Mouse (Mus musculus) heart, adult 2 months (tissue): ENCODE results near the gene Exoc3. TPM values are rescaled to one million over a fixed set of nuclear protein-coding genes. Genes with fewer than 3 reads are reported as not detected.
A peak's percentile ranks its signal among the peaks of the same experiment; 100 is the strongest.

Experiments
- DNase-seq, 2 experiments: peaks; one replicate each; pipeline ENCODE4 v3.0.0; 2021
- H3K27ac ChIP-seq: fragments of 200-600 bp; 2 replicates; pipeline ENCODE4 v1.8.1; 2022
- H3K27me3 ChIP-seq: fragments of 200-500 bp; 2 replicates; pipeline ENCODE4 v1.6.1; 2012; ENCODE audit warnings: mild to moderate bottlenecking, low read length, inconsistent platforms, mixed read lengths; ENCODE audit not compliant: control insufficient read depth, insufficient read depth
- H3K36me3 ChIP-seq: fragments of 200-500 bp; 2 replicates; pipeline ENCODE4 v1.6.1; 2012; ENCODE audit warnings: low read length, inconsistent platforms; ENCODE audit not compliant: control insufficient read depth, insufficient read depth
- H3K4me1 ChIP-seq: fragments of 200-500 bp; 2 replicates; pipeline ENCODE4 v1.6.1; 2011; ENCODE audit warnings: low read length; ENCODE audit not compliant: control insufficient read depth, insufficient read depth
- H3K4me3 ChIP-seq: fragments of 200-600 bp; 2 replicates; pipeline ENCODE4 v1.8.1; 2022
- H3K79me2 ChIP-seq: fragments of 200-500 bp; replicated peaks from 2 replicates; pipeline ENCODE4 v1.6.1; 2012; ENCODE audit warnings: mild to moderate bottlenecking, inconsistent platforms, low read length, moderate library complexity, mixed read lengths; ENCODE audit not compliant: control insufficient read depth, insufficient read depth
- H3K9ac ChIP-seq: fragments of 200-500 bp; 2 replicates; pipeline ENCODE4 v1.6.1; 2012; ENCODE audit warnings: low read depth, mild to moderate bottlenecking, control low read depth, inconsistent platforms, low read length, mixed read lengths
- CTCF ChIP-seq: fragments of 200-600 bp; IDR thresholded peaks from 2 replicates; pipeline ENCODE4 v1.8.1; 2022; ENCODE audit warnings: antibody characterized with exemption, mild to moderate bottlenecking, moderate library complexity
- EP300 ChIP-seq: fragments of 200-500 bp; IDR thresholded peaks from 2 replicates; pipeline ENCODE4 v1.6.1; 2011; ENCODE audit warnings: low read depth, low read length, control low read depth; ENCODE audit not compliant: insufficient read depth
- POLR2A ChIP-seq: fragments of 200-500 bp; IDR thresholded peaks from 2 replicates; pipeline ENCODE4 v1.6.1; 2011; ENCODE audit warnings: mild to moderate bottlenecking, low read depth, low read length, control low read depth; ENCODE audit not compliant: insufficient read depth
- WGBS: fragments of 180-500 bp; shearing (Covaris S2); methylation state at CpG from one replicate; pipeline ENCODE4 v1.1.7; 2018; 5-methylcytosine and 5-hydroxymethylcytosine counted together
- intact Hi-C: fragments of 180-260 bp; cut with DNase I; formaldehyde crosslinking; loops from one replicate; pipeline ENCODE4 v1.15.1; 2025
- polyA plus RNA-seq: library from polyadenylated mRNA; depleted of rRNA; stranded (reverse); fragments of >200 nt; gene quantifications from 2 replicates; pipeline ENCODE4 v1.2.3, GENCODE M21; 2012; rRNA removed
- total RNA-seq, 2 experiments: library from RNA; stranded (reverse); gene quantifications; 2 replicates each; pipeline ENCODE4 v1.2.3; 2021

The Exoc3 gene
- total and polyA plus RNA-seq, 3 experiments, result 47.5 to 54.1 (median 51.2) TPM

DNA sequence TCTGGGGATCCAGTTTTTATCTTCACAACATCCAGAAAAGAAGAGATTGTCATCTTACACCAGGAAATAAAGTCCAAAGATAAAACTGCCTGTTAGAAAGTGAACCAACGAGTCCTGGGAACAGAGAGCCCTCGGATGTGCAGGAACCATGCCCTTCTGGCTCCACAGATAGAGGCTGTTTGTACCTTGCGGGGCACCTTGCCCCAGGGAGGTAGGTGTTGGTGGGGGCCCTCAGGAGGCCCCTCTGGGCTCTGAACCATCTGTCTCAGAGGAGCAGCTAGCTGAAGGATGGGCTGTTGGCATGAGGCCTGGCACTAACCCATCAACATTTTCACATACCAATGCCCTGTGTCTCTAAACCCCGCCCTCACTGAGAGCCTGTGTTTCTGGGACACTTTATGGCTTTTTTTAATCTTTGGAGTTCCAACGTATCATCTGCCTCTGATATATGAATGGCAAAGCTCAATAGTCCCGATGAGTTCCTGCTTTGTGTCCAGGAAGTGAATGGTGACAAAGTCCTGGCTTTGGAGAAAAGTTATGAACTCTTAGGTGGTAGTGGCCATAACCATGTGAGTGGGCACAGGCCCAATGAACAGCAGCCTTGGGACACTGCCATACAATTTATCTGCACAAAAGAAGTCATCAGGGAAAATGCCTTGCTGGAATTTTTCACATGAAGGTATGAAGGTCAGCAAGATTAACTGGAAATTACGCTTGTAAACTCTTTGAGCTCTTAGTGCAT, 69.5 kb downstream of the Exoc3 start:
- no peaks in the 10 kb centered on the region for H3K36me3 ChIP-seq
- intact Hi-C loops, result no loop called here
- H3K4me1 ChIP-seq, result no peaks in the 10 kb centered on the region; the same call in 1 of the 2 replicates
- no peak for TF ChIP-seq EP300
- TF ChIP-seq CTCF, result no peak
- no peak for TF ChIP-seq POLR2A
- H3K79me2 ChIP-seq, result no peaks in the 10 kb centered on the region
- no peaks in the 10 kb centered on the region for H3K27me3 ChIP-seq
- no peak overlapping the region for H3K4me3 ChIP-seq
- no peak for DNase-seq
- H3K27ac ChIP-seq, result no peak overlapping the region
- no peak overlapping the region for H3K9ac ChIP-seq
- whole genome bisulfite sequencing, result 70% methylated on average over 7 of the region's 7 CpGs

GRCm38 (mm10) chr13:74129909-74130308, 78.6 kb downstream of the Exoc3 start:
- H3K79me2 ChIP-seq, result no peaks in the 10 kb centered on the region
- no peak overlapping the region for H3K9ac ChIP-seq
- no peaks in the 10 kb centered on the region for H3K27me3 ChIP-seq
- H3K4me3 ChIP-seq, result no peak overlapping the region
- whole genome bisulfite sequencing, result 89% methylated on average over 6 of the region's 6 CpGs
- no peak for TF ChIP-seq EP300
- TF ChIP-seq CTCF, result no peak
- no peak for TF ChIP-seq POLR2A
- H3K4me1 ChIP-seq, result no peaks in the 10 kb centered on the region
- intact Hi-C loops, result no loop called here
- DNase-seq, result no peak
- no peak overlapping the region for H3K27ac ChIP-seq
- no peaks in the 10 kb centered on the region for H3K36me3 ChIP-seq

DNA sequence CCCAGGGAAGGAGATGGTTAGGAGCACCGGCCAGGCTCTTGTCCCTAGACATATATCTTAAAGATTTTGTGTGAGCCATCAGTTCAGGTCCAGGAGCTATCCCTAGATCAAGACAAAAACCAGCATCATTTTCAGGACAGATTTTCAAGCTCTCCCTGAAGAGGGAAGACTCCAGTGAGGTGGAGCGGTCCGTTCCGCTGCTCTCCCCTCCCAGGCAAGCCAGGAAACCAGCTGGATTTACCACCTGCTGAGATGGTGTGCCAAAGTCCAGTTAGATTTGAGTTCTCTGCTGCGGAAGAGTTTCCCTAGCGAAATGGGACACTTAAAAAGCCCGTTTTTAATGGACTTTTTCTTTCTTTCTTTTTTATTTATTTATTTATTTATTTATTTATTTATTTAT, 81.0 kb downstream of the Exoc3 start:
- intact Hi-C loops, result no loop called here
- no peaks in the 10 kb centered on the region for H3K36me3 ChIP-seq
- TF ChIP-seq CTCF (no peak), POLR2A (no peak), EP300 (no peak)

DNA sequence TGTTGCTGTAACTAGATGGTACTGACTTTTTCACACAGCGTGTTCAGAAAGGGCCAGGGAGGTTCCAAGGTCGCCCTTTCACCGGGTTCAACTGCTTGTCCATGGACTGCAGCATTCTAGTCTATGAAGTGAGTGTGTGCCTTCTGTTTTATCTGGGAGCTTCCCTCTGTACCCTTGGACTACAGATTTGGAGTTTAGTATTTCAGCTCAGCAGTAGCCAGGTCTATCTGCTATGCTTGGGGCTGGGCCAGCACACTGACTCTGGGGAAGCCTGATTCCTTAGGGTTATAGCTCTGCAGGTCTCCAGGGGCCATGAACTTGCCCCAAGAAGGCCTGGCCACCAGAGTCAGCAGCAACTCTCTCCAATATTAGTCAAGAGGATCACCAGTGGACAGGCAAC, 85.9 kb downstream of the Exoc3 start:
- Histone ChIP-seq H3K9ac (no peak overlapping the region), H3K36me3 (no peaks in the 10 kb centered on the region), H3K27me3 (peaks cover 4% of the 10 kb centered on the region; the same call in 1 of the 2 replicates), H3K27ac (no peak overlapping the region), H3K79me2 (no peaks in the 10 kb centered on the region), H3K4me1 (no peaks in the 10 kb centered on the region), H3K4me3 (no peak overlapping the region)
- WGBS, result 81% methylated on average over 3 of the region's 3 CpGs
- intact Hi-C loops, result no loop called here
- no peak for TF ChIP-seq EP300
- TF ChIP-seq CTCF, result no peak
- TF ChIP-seq POLR2A, result no peak
- DNase-seq, result no peak

More for the DNA sequence above, 81.0 kb downstream of the Exoc3 start:
- no peak for DNase-seq
- H3K9ac ChIP-seq, result no peak overlapping the region
- no peaks in the 10 kb centered on the region for H3K4me1 ChIP-seq
- WGBS, result 76% methylated on average over 7 of the region's 7 CpGs
- H3K27ac ChIP-seq, result no peak overlapping the region
- H3K27me3 ChIP-seq, result no peaks in the 10 kb centered on the region
- no peak overlapping the region for H3K4me3 ChIP-seq
- no peaks in the 10 kb centered on the region for H3K79me2 ChIP-seq

DNA sequence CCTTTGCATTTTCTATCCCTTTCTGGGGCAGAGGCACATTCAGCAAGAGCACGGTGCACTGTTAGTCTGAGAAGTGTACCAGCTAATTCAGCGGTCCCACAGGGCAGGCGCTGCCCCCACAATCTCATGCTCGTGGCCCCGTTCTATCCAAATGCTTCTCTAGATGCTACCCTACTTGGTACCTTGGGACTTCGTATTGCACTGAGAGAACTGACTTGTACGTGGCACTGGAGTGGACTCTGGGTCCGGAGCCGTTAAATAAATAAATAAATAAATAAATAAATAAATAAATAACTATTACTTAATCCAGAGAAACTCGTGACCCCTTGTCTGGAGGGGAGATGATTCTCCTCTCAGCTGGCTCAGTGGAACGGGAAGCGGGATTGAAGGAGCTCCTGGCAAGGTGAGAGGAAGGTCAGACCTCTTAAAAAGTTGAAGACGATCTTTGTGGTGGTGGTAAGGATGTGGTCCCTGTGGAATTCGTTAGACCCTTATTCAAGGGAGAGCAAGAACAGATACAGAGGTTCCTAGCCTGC, 86.7 kb downstream of the Exoc3 start:
- WGBS, result 62% methylated on average over 14 of the region's 14 CpGs
- TF ChIP-seq EP300 (no peak), POLR2A (no peak), CTCF (no peak)
- H3K4me3 ChIP-seq, result no peak overlapping the region
- peaks cover 4% of the 10 kb centered on the region; the same call in 1 of the 2 replicates for H3K27me3 ChIP-seq
- no peaks in the 10 kb centered on the region for H3K36me3 ChIP-seq
- no peak overlapping the region for H3K27ac ChIP-seq
- intact Hi-C loops, result no loop called here
- no peak overlapping the region for H3K9ac ChIP-seq
- no peaks in the 10 kb centered on the region for H3K4me1 ChIP-seq
- H3K79me2 ChIP-seq, result no peaks in the 10 kb centered on the region
- no peak for DNase-seq

DNA sequence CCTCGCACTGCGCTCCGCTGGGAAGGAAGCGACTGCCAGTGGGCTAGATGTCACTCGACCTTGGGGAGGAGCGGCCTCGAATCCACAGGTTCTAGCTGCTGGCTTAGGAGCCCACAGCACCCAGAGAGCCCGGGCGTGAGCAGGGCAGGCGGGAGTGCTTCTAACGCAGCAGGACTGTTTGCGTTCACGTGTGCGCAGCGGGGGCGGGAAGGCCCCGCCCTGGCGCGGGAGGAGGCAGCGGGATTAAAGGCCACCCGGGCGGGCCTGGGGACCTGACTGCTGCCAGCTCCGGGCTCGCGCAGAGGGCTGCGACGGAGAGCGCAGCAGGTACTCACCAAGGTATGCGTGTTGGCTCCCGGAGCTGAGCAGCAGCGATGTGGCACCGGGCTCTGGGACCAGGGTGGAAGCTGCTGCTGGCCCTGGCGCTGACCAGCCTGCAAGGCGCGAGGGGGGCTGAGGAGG, 87.4 kb downstream of the Exoc3 start, which contains the start of gene Slc9a3:
Gene Slc9a3, plus strand, starts transcription at position 317 of the 462 bp plus-strand sequence.
- peak in 1 of 2 experiments; percentile 14 for DNase-seq

More for the DNA sequence above, 87.4 kb downstream of the Exoc3 start, which contains the start of gene Slc9a3:
- WGBS, result 3% methylated on average over 35 of the region's 35 CpGs
- Histone ChIP-seq H3K9ac (peak within 1 kb of the TSS; percentile 69), H3K27me3 (peaks cover 4% of the 10 kb centered on the region; the same call in 1 of the 2 replicates), H3K27ac (no peak within 1 kb of the TSS), H3K4me1 (no peaks in the 10 kb centered on the region; the same call in 1 of the 2 replicates), H3K36me3 (no peaks in the 10 kb centered on the region), H3K4me3 (peak within 1 kb of the TSS; percentile 37), H3K79me2 (no peaks in the 10 kb centered on the region)
- no peak for TF ChIP-seq EP300
- no peak for TF ChIP-seq POLR2A
- TF ChIP-seq CTCF, result no peak
- intact Hi-C loops, result no loop called here

Other genes starting within 250 kb of the Exoc3 start
- gene Zdhhc11, start 244.9 kb downstream of the Exoc3 start, total RNA-seq, result not detected
- gene Zdhhc11, start 244.9 kb downstream of the Exoc3 start, polyA plus RNA-seq, result not detected in 2 replicates
- 10 to 100 TPM; 14.3 to 15.6 TPM for gene Tppp, start 199.3 kb downstream of the Exoc3 start, total RNA-seq
- gene Tppp, start 199.3 kb downstream of the Exoc3 start, polyA plus RNA-seq, result 13.3 and 24.5 TPM in 2 replicates
- under 1 TPM; 0.34 TPM for gene Cep72, start 146.4 kb downstream of the Exoc3 start, total RNA-seq
- 0.68 and 1.2 TPM in 2 replicates for gene Cep72, start 146.4 kb downstream of the Exoc3 start, polyA plus RNA-seq
- under 1 TPM; 0.21 to 0.48 TPM for gene Slc9a3, start 87.3 kb downstream of the Exoc3 start, total RNA-seq
- gene Slc9a3, start 87.3 kb downstream of the Exoc3 start, polyA plus RNA-seq, result 0.47 and 0.51 TPM in 2 replicates
- under 1 TPM; 0.89 to 0.91 TPM for gene Ahrr, start 83.6 kb upstream of the Exoc3 start, total RNA-seq
- 1.2 and 2.7 TPM in 2 replicates for gene Ahrr, start 83.6 kb upstream of the Exoc3 start, polyA plus RNA-seq
- gene Pdcd6, start 108.8 kb upstream of the Exoc3 start, total RNA-seq, result 10 to 100 TPM; 40.2 to 43.5 TPM
- 51.0 and 84.2 TPM in 2 replicates for gene Pdcd6, start 108.8 kb upstream of the Exoc3 start, polyA plus RNA-seq
- gene Sdha, start 141.5 kb upstream of the Exoc3 start, total RNA-seq, result 1,000 to 10,000 TPM; 1,363 to 1,571 TPM
- 687 and 1,076 TPM in 2 replicates for gene Sdha, start 141.5 kb upstream of the Exoc3 start, polyA plus RNA-seq
- 10 to 100 TPM; 51.3 to 53.5 TPM for gene Ccdc127, start 141.6 kb upstream of the Exoc3 start, total RNA-seq
- gene Ccdc127, start 141.6 kb upstream of the Exoc3 start, polyA plus RNA-seq, result 5.5 and 7.5 TPM in 2 replicates
- 10 to 100 TPM; 69.4 to 75.1 TPM for gene Lrrc14b, start 155.3 kb upstream of the Exoc3 start, total RNA-seq
- gene Lrrc14b, start 155.3 kb upstream of the Exoc3 start, polyA plus RNA-seq, result 99.4 and 167 TPM in 2 replicates
- 1 to 10 TPM; 2.5 to 2.9 TPM for gene Zfp72, start 182.1 kb upstream of the Exoc3 start, total RNA-seq
- gene Zfp72, start 182.1 kb upstream of the Exoc3 start, polyA plus RNA-seq, result 0.39 and 1.4 TPM in 2 replicates
- 100 to 1,000 TPM; 277 to 342 TPM for gene Ftl1-ps1, start 191.0 kb upstream of the Exoc3 start, total RNA-seq
- gene Ftl1-ps1, start 191.0 kb upstream of the Exoc3 start, polyA plus RNA-seq, result 12.6 and 14.6 TPM in 2 replicates